ENCODE assay signal across 23 mouse cellular contexts in genomic region chr7:58919863-58920262, GRCm38 (mm10).
A peak's percentile ranks its signal among the peaks of the same experiment; 100 is the strongest.
DNase-seq lines count a peak whose midpoint lies in the region; ATAC-seq and TF ChIP-seq lines count a peak whose summit lies in the region.
"Had no signal": no experiment of that assay in that cellular context is flagged by ENCODE, and none has a peak within 500 bp of the region (broad histone marks: within the 10 kb centered on the region; RNA-seq: fewer than 3 reads in every experiment).

No protein-coding gene starts in this region.

- no peak for DNase-seq in forebrain, embryonic 14.5 days (ENCODE audit: low spot score)
- no peak for DNase-seq in forebrain, embryonic 11.5 days (ENCODE audit: low spot score)
- no peak for DNase-seq in forebrain, postnatal 0 days
- DNase-seq in brain, embryonic 18.5 days (ENCODE audit: low read depth, low spot score), result peak; percentile 10
- no peak for DNase-seq in adrenal gland, adult 2 months
- DNase-seq: adrenal gland, adult 8-10 months; adrenal gland, postnatal 10 days; adrenal gland, postnatal 14 days; adrenal gland, postnatal 25 days; adrenal gland, postnatal 36 days; B cell, adult 2 months; cerebellum, adult 11 months; cerebellum, adult 11-12 months; cerebellum, adult 18-20 months; cerebellum, adult 2 months had no signal

- H3K9me3 ChIP-seq in forebrain, embryonic 15.5 days, result no peaks in the 10 kb centered on the region
- no peaks in the 10 kb centered on the region for H3K9me3 ChIP-seq in forebrain, embryonic 14.5 days (replicated peaks; ENCODE audit: control insufficient read depth, low read length)
- no peaks in the 10 kb centered on the region for H3K9me3 ChIP-seq in forebrain, embryonic 16.5 days (ENCODE audit: control insufficient read depth, low read length)
- no peaks in the 10 kb centered on the region for H3K9me3 ChIP-seq in forebrain, embryonic 11.5 days (ENCODE audit: control insufficient read depth, low read length)
- no peaks in the 10 kb centered on the region for H3K9me3 ChIP-seq in forebrain, postnatal 0 days (ENCODE audit: low read length)
- no peaks in the 10 kb centered on the region for H3K9me3 ChIP-seq in forebrain, embryonic 13.5 days (replicated peaks)
- H3K9me3 ChIP-seq: G1E had no signal

- no peaks in the 10 kb centered on the region for H3K4me1 ChIP-seq in forebrain, embryonic 15.5 days
- no peaks in the 10 kb centered on the region for H3K4me1 ChIP-seq in forebrain, embryonic 14.5 days (ENCODE audit: control insufficient read depth, insufficient read depth, low read length)
- no peaks in the 10 kb centered on the region for H3K4me1 ChIP-seq in forebrain, embryonic 16.5 days (replicated peaks; ENCODE audit: control insufficient read depth, insufficient read depth, low read length)
- no peaks in the 10 kb centered on the region for H3K4me1 ChIP-seq in forebrain, embryonic 11.5 days (replicated peaks; ENCODE audit: control insufficient read depth, insufficient read depth, low read length)
- H3K4me1 ChIP-seq in forebrain, postnatal 0 days (ENCODE audit: insufficient read depth), result no peaks in the 10 kb centered on the region
- no peaks in the 10 kb centered on the region for H3K4me1 ChIP-seq in forebrain, embryonic 13.5 days

- no peak overlapping the region for H3K4me2 ChIP-seq in forebrain, embryonic 15.5 days (replicated peaks)
- no peak overlapping the region for H3K4me2 ChIP-seq in forebrain, embryonic 14.5 days (ENCODE audit: low read length)
- no peak overlapping the region for H3K4me2 ChIP-seq in forebrain, embryonic 16.5 days (ENCODE audit: low read length)
- H3K4me2 ChIP-seq in forebrain, embryonic 11.5 days (ENCODE audit: low read depth, low read length, severe bottlenecking), result no peak overlapping the region
- no peak overlapping the region for H3K4me2 ChIP-seq in forebrain, postnatal 0 days (ENCODE audit: low read depth)
- no peak overlapping the region for H3K4me2 ChIP-seq in forebrain, embryonic 13.5 days

- H3K4me3 ChIP-seq in forebrain, embryonic 15.5 days, result no peak overlapping the region
- H3K4me3 ChIP-seq in forebrain, embryonic 14.5 days (ENCODE audit: low read depth, low read length), result no peak overlapping the region
- no peak overlapping the region for H3K4me3 ChIP-seq in forebrain, embryonic 16.5 days (replicated peaks; ENCODE audit: low read length)
- H3K4me3 ChIP-seq in forebrain, embryonic 11.5 days (ENCODE audit: low read depth, low read length), result no peak overlapping the region
- no peak overlapping the region for H3K4me3 ChIP-seq in forebrain, postnatal 0 days (ENCODE audit: low read depth, low read length)
- H3K4me3 ChIP-seq in forebrain, embryonic 13.5 days, result no peak overlapping the region

- TF ChIP-seq CTCF in forebrain, postnatal 0 days (IDR thresholded peaks at IDR 0.05; ENCODE audit: low read depth), result no peak

- peak; percentile 51; the same call in 1 of the 2 replicates for ATAC-seq in forebrain, embryonic 15.5 days (replicated peaks)
- no peak for ATAC-seq in forebrain, embryonic 14.5 days
- ATAC-seq in forebrain, embryonic 16.5 days, result peak; percentile 69
- ATAC-seq in forebrain, embryonic 11.5 days (replicated peaks; ENCODE audit: low FRiP score), result no peak
- peak; percentile 42; the same call in 1 of the 2 replicates for ATAC-seq in forebrain, postnatal 0 days
- no peak; the same call in 1 of the 2 replicates for ATAC-seq in forebrain, embryonic 13.5 days
- ATAC-seq: activated CD4-positive, CD25-positive, alpha-beta regulatory T cell, adult 4 months; CD4-positive, CD25-positive, alpha-beta regulatory T cell, adult 4 months; Patski had no signal

- no peak overlapping the region for H3K9ac ChIP-seq in forebrain, embryonic 15.5 days (replicated peaks)
- no peak overlapping the region for H3K9ac ChIP-seq in forebrain, embryonic 14.5 days (ENCODE audit: low read length)
- H3K9ac ChIP-seq in forebrain, embryonic 16.5 days (replicated peaks; ENCODE audit: low read depth, low read length), result no peak overlapping the region
- no peak overlapping the region for H3K9ac ChIP-seq in forebrain, embryonic 11.5 days (ENCODE audit: low read length)
- no peak overlapping the region for H3K9ac ChIP-seq in forebrain, postnatal 0 days
- H3K9ac ChIP-seq in forebrain, embryonic 13.5 days, result no peak overlapping the region

- no peak overlapping the region for H3K27ac ChIP-seq in forebrain, embryonic 15.5 days (replicated peaks)
- no peak overlapping the region for H3K27ac ChIP-seq in forebrain, embryonic 14.5 days (ENCODE audit: low read depth, low read length)
- no peak overlapping the region for H3K27ac ChIP-seq in forebrain, embryonic 16.5 days (ENCODE audit: low read length)
- H3K27ac ChIP-seq in forebrain, embryonic 11.5 days (ENCODE audit: low read depth, low read length), result no peak overlapping the region
- no peak overlapping the region for H3K27ac ChIP-seq in forebrain, postnatal 0 days (ENCODE audit: low read depth, low read length)
- no peak overlapping the region for H3K27ac ChIP-seq in forebrain, embryonic 13.5 days

- WGBS in forebrain, embryonic 15.5 days, result 67% methylated on average over 1 of the region's 1 CpGs
- 66% methylated on average over 1 of the region's 1 CpGs for WGBS in forebrain, embryonic 14.5 days
- WGBS in forebrain, embryonic 16.5 days, result 72% methylated on average over 1 of the region's 1 CpGs
- WGBS in forebrain, embryonic 11.5 days, result 89% methylated on average over 1 of the region's 1 CpGs
- WGBS in forebrain, postnatal 0 days, result 47% methylated on average over 1 of the region's 1 CpGs
- 80% methylated on average over 1 of the region's 1 CpGs for whole genome bisulfite sequencing in forebrain, embryonic 13.5 days

- H3K36me3 ChIP-seq in forebrain, embryonic 15.5 days, result no peaks in the 10 kb centered on the region
- H3K36me3 ChIP-seq in forebrain, embryonic 14.5 days (ENCODE audit: control insufficient read depth, insufficient read depth, low read length), result no peaks in the 10 kb centered on the region
- no peaks in the 10 kb centered on the region for H3K36me3 ChIP-seq in forebrain, embryonic 16.5 days (ENCODE audit: control insufficient read depth, insufficient read depth)
- H3K36me3 ChIP-seq in forebrain, embryonic 11.5 days (ENCODE audit: control insufficient read depth, insufficient read depth, low read length), result no peaks in the 10 kb centered on the region
- H3K36me3 ChIP-seq in forebrain, postnatal 0 days (ENCODE audit: insufficient read depth), result no peaks in the 10 kb centered on the region
- no peaks in the 10 kb centered on the region for H3K36me3 ChIP-seq in forebrain, embryonic 13.5 days (ENCODE audit: poor library complexity, severe bottlenecking)
- H3K36me3 ChIP-seq: G1E had no signal

- H3K27me3 ChIP-seq in forebrain, embryonic 15.5 days, result no peaks in the 10 kb centered on the region
- H3K27me3 ChIP-seq in forebrain, embryonic 14.5 days (replicated peaks; ENCODE audit: control insufficient read depth, insufficient read depth, low read length), result no peaks in the 10 kb centered on the region
- no peaks in the 10 kb centered on the region for H3K27me3 ChIP-seq in forebrain, embryonic 16.5 days (replicated peaks; ENCODE audit: control insufficient read depth, insufficient read depth, low read length)
- no peaks in the 10 kb centered on the region for H3K27me3 ChIP-seq in forebrain, embryonic 11.5 days (ENCODE audit: control insufficient read depth, insufficient read depth, low read length)
- no peaks in the 10 kb centered on the region for H3K27me3 ChIP-seq in forebrain, postnatal 0 days (ENCODE audit: insufficient read depth, low read length)
- no peaks in the 10 kb centered on the region for H3K27me3 ChIP-seq in forebrain, embryonic 13.5 days
- H3K27me3 ChIP-seq: CH12.LX, Patski had no signal

Comparison
In these comparisons a context has a peak if more than half of its experiments do, and no peak if none do; other contexts are left out.
1. ATAC-seq: peak in forebrain, embryonic 15.5 days (single experiment), forebrain, embryonic 16.5 days (single experiment) and forebrain, postnatal 0 days (single experiment); none in forebrain, embryonic 14.5 days (single experiment), forebrain, embryonic 11.5 days (single experiment) and forebrain, embryonic 13.5 days (single experiment).